Mouse (Mus musculus) thymus, adult 2 months (tissue): ENCODE data around the gene 1500009C09Rik.

Experiments
- CTCF ChIP-seq: fragments of 200-500 bp; IDR thresholded peaks from 2 replicates; pipeline ENCODE4 v1.5.1; 2012; ENCODE audit warnings: mild to moderate bottlenecking, control low read depth, low read length, moderate library complexity, borderline replicate concordance; ENCODE audit not compliant: control insufficient read depth, poor library complexity, insufficient read depth; ENCODE audit errors: extremely low read depth
- POLR2A ChIP-seq: fragments of 200-500 bp; IDR thresholded peaks from 2 replicates; pipeline ENCODE4 v1.6.1; 2012; ENCODE audit warnings: mild to moderate bottlenecking, low read length, control low read depth, moderate library complexity; ENCODE audit not compliant: control insufficient read depth, poor library complexity, insufficient read depth; ENCODE audit errors: extremely low read depth

DNA sequence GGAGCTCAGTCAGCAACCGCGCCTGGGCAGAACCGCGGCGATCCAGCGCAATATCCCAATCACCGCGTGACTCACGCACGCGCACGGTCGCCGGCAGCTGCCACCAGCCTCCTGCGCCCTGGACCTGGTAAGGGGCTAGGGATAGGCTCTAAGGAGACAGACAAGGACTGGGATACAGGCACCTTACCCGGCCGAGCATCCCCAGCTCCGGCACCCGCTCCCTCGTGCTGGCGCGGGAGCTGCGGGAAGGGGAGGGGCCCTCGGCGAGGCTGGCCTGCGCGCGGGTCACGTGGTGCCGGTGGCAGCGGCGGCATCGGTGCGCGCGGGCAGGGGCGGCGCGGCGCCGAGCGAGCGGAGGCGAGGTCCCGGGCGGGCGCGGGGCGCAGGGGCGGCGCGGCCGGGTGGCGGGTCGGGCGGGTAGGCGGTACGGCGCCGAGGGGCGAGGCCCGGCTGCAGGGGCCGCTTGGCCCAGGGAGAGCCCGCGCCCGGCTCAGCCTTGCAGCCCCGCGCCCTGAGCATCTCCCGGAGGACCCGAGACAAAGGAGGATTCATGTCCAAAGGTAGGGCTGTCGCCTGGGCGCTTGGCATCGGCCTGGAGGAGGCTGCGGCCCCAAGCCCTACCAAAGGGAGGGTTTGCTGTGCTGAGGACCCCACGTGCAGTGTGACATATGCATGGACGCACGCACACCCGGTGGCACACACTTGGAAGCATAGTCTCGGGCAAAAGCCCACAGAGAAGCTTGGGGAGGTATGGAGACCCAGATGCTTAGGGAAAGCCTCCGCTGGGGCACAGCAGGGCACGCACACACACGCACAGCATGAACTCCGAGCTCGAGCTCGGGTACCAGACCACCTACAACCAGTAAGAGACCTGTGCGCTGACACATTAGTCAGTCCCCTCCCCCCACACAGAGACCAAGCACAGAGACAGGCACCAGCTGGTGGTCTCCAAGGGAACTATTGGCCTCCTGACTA lies 23.0 kb downstream of the 1500009C09Rik start:
- TF ChIP-seq CTCF (no peak), POLR2A (no peak)
